Mouse (Mus musculus) left cerebral cortex, postnatal 36 days (tissue): ENCODE measurements around the gene Ttll11. TPM values are rescaled to one million over a fixed set of nuclear protein-coding genes. Genes with fewer than 3 reads are reported as not detected.
A peak's percentile ranks its signal among the peaks of the same experiment; 100 is the strongest.

ENCODE experiments used
- DNase-seq, 2 experiments: peaks; one replicate each; pipeline ENCODE4 v3.0.0; 2021 to 2022; ENCODE audit warnings: low spot score in 2 of 2, mixed read lengths in 1 of 2
- intact Hi-C: fragments of 180-260 bp; cut with DNase I; formaldehyde crosslinking; loops from one replicate; pipeline ENCODE4 v1.15.1; 2025
- total RNA-seq, 2 experiments: library from RNA; stranded (reverse); gene quantifications; 2 replicates each; pipeline ENCODE4 v1.2.3; 2021

Ttll11 gene
- total RNA-seq, 2 experiments from 2014 or later = 38.0 to 42.8 TPM

DNA sequence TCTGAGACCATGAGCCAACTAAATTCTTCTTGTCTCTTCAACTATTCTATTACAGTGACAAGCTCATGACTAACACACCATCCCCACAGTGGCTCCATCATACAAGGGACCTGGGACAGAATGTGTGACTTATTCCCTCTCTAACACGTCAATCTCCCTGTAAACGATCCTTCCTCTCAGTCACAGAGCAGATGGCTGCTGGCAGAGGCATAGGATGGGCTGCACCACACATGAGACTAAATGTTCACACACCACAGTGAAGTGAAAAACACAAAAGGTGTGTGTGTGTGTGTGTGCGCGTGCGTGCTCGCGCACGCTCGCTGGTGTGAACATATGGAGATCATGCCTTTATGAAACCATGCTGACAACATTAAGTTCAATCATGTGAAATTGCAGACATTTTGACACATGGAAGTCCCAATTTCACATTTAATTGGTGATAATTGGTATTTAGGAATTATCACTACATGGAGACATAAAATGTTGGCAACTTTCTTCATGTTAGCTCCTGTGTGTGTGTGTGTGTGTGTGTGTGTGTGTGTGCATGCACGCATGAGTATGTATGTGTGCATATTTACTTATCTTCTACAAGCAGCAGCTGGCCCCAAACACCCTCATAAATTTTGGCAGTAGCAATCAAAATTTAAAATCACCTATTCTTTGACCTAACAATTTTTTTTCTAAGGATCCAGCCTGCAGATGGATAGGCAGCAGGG is 145.4 kb downstream of the Ttll11 start:
- no peak for DNase-seq
- intact Hi-C loops = no loop called here

DNA sequence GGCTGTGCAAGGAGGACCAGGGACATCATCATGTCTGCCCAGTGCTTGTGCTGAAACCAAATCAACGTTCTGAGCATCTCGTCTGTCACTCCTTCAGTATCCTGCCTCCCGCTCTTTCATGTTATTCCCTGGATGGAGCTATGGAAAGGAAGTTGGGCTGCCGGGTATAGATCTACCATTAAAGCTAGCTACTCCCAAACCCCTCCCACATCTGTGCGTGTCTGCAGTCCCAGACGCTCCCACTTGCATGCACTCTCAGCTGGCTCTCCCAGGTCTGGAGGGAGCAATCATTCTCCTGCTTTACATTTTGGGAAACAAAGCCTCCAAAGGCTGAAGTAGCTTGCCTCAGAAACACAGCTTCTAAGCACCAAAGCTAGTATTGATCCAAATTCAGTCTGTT is 146.2 kb downstream of the Ttll11 start:
- intact Hi-C loops = no loop called here
- DNase-seq = no peak

DNA sequence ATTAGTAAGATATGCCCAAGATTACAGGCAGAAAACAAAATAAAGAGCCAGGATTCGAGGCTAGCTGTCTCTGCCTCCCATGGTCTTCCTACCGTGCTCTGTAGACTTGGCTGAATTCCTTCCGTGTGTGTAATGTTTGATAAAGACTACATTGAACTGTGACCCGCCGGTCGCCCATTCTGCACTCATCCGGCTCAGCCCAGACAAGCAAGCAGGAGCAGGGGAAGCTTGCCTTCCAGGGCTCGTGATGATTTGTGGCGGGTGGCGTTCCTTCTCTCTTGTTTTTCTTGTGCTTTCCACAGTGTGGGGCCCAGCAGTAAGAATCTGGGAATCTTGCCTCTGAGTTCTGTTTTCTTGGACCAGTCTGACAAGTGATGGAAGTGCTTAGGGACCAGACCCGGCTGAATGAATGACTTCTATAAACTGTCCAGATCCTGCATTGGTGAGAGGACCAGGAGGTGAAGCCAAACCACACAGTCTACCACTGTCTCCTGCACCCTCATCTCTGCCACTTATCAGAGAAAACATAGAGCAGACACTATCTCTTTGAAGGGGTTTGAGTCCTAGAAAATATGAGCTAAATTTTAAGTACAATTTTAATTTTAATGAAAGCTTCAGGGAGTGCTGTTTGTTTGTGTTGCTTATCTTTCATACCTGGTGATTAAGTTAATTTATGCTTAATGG is 146.8 kb downstream of the Ttll11 start:
- intact Hi-C loops = no loop called here
- DNase-seq = no peak

DNA sequence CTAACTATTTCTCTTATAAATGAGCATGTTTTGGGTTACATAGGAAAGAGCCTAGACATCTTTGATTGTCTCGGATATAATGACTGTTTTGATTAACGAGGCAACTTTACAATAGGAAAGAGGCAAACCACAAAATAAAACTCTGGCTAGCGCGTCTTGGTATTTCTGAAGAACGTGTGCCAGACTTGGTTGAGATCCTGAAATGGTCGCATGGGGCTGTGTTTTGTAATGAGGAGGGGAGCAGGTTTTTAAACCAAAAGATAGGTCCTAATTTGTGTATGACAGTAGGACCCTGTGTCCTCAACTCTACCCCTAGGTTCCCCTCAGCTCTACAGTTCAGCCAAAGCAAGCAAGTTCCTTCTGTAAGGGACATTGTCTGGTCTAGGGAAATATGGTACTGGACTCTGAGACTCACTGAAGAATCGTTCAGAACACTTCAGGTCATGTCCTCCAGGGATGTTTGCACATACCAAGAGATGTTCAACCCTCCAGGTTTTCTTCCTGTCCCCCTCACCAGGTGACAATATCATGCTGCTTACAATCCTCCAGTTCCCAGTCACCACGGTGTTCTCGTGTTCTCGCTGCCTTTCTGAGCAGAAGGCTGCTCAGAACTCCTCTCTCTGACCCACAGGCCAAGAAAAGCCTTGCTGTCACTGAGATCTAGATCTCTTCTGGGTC is 147.7 kb downstream of the Ttll11 start:
- DNase-seq = no peak
- intact Hi-C loops = no loop called here

DNA sequence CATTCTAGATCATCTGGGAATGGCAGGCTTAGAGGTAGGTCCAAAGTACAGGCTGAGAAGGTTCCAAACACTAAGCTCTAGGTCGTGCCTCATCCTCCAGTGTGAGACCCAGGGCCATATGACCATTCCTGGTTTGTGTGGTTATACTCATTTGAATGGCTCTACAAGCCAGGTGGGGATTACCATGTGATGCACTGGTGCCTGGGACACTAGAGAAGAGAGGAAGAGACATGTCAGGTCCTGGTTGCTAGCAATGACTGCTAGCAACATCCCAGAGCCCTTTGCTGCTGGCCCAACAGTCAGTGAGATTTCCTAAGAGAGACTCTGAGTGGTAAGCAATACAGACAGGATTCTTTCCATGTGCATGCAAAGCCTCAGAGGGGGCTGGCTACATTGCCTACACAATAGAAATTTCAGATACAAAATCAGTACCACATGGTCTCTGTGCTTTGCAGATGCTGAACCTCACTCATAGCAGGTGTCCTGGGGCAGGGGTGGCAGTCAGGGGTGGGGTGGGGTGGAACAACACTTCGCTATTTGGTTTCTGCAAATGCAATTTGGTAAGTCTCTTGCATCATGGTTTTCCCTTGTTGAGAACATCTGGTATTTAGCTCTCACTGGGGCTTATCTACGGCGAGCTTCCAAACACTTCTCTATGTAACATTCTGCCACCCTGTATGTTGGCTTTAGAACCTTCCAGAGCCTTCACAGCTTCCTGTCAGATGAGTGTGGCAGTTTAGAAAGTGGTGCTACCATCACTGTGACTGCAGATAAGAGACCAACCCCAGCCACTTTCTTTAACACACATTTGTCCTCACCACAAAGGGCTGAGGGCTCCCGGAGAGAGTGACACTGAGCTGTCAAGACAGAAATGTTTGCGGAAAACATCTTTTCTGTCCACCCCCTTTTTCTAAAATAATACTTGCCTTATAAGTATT is 148.5 kb downstream of the Ttll11 start:
- DNase-seq = no peak

DNA sequence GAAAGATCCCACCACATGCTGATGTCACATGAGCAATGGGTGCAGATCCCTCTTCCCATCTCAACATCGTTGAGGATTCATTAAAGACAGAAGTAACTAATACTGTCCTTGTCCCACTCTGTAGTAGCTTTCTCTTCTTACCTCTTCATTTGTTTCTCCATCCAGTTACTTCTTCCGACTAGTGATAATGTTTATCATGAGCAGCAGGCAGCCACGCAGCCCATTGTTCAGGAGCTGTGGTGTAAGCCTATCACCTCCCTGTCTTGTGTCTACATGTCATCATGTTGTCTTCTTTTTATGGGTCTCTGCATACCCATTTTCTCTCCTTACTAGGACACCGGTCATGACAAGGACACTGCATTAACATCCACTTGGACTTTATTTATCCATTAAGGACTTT is 150.6 kb downstream of the Ttll11 start:
- intact Hi-C loops = no loop called here
- DNase-seq = no peak

More for the DNA sequence above, 148.5 kb downstream of the Ttll11 start:
- intact Hi-C loops = no loop called here

DNA sequence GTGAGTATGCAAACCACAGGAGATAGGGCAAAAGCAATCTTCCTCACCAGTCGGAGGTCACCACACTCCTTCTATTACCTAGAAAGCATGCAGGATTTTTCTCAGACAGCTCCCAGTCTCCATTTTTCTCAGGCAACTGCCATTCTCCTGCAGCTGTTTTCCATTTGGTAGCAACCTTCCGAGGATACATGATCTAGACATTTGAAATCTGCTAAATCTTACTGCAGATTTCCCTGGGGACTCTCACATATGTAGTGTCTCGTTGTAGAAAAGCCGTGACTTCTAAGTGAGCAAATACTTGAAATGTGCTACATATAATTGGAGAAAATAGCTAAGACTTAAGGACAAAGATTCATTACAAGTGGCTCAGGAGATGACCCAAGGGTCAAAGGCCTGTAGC is 151.8 kb downstream of the Ttll11 start:
- DNase-seq = no peak
- intact Hi-C loops = no loop called here

DNA sequence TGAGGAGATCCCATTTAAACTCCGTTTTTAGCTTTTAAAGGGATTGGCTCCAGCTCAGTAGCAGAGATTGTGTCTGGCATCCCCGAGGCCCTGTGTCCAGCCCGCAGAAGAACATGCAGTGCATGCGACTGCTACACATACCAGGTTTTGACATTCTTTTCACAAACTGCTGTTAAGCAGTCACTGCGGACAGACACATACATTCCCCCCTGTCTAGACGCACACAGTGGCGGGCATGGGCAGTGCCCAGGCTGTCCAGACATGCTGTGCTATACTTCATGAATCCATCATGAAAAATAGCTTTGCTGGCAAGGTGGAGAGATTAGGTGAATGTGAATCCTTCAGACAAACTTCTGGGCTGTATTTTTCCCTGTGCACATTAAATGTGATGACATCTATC is 154.6 kb downstream of the Ttll11 start:
- DNase-seq = no peak
- intact Hi-C loops = no loop called here

DNA sequence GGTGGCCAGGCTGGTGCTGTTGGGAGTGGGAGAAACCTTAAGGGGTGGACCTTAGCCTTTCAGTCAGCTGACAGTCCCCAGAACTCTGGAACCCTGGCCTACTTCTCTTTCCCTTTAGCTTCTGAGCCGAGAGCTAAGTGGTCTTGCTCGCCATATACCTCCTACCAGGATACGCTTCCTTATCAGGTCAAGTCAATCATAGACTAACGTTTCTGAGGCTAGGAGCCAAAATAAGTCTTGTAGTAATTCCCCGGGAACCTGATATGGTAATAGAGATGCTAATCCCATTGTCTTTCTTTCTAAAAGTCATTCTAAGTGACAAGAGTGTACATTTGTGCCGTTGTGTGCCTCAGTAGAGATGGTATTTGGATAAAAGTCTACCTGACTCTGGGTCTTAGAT is 156.1 kb downstream of the Ttll11 start:
- intact Hi-C loops = no loop called here
- no peak for DNase-seq

DNA sequence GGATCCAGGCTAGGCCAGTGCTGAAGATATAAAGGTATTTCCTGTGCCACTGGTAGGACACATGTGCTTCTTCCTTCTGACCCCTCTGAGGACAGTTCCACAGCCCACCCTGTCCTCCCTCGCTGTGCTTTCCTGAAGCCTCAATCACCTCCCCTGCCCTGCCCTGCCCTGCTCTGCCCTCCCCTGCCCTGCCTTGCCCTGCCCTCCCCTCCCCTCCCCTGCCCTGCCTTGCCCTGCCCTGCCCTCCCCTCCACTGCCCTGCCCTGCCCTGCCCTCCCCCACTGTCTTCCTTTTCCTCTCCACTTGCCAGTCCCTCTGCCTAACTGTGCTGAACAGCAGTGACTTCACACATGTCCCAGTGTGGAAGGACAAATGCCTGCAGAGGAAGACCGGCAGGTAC is 160.8 kb downstream of the Ttll11 start:
- DNase-seq = no peak
- intact Hi-C loops = no loop called here

DNA sequence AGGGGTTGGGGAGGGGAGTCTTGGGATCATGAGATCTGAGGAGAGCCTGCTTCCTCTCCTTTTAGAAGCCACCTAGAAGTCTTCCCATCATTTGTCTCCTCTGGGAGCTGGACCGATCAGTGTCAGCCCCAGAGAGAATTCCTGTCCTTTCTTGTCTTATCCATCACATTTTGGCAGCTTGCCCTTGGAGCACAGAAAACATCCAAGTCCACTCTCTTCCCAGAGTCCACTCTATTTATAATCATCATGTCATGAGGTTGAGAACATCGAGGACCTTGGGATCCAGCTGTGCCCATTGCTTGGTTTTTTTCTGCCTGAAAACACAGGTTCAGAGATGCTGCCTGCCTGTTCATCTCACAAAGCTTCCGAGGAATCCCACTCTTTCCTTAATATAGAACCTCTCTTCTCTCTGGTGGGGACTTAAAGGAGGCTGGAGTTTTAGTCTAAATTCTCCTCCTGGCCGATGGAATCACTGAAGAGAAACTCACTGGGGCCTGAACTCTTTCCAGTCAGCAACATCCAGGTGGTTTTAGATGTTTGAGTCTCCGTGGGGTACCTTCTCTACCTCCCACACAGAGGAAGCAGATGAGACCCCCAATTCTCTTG is 163.6 kb downstream of the Ttll11 start:
- DNase-seq = peak in 1 of 2 experiments; percentile 24

DNA sequence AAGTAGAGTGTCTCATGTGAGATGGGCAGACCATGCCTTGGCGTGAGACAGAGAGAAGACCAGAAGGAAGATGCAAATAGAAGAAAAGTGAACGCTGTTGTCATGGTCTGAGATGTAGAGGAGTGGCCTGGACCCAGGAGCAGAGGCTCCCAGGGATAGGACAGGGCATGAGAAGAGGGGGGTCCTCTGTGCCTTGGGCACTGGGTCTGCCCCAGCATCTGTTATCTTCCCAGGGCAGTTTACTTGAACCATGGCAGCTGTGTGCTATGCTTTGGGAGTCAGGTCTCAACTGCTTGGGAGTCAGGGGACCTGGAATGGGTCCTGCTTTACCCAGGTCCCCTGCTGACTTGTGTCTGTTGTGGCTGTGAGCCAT is 167.2 kb downstream of the Ttll11 start:
- no peak for DNase-seq
- intact Hi-C loops = no loop called here

More for the DNA sequence above, 163.6 kb downstream of the Ttll11 start:
- intact Hi-C loops = no loop called here

DNA sequence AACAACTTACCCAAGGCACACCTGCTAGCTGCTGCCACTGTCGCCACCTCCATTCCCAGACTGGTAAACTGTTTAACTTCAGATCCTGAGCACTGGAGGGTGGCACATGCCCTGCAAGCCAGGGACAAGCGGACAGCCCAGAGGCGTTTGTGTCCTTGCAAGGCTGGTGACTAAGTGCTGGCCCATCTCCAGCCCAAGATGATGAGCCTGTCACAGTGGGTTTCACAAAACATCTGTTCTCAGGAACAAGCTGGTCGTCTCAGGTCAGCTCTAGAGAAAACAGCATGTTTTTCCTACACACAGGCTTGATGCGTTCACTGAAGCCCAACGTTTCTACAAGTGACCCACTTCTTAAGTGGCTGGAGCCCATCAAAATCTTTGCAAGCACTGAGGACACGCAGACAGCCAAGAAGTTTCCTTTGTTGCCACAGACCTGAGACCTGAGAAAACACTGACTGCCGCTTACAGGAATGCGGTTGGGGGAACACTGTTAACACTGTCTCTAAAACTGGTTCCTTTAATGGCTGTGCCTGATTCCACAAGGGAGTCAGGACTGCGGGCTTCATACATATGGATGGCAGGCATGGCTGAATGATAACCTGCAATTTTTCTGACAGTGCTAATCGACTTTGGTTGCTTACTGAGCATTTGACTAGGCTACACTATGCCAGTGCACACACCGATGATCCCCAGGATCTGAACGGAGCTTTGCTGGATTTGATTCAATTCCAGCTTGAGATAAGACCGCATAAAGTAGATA is 167.7 kb downstream of the Ttll11 start:
- no peak for DNase-seq

DNA sequence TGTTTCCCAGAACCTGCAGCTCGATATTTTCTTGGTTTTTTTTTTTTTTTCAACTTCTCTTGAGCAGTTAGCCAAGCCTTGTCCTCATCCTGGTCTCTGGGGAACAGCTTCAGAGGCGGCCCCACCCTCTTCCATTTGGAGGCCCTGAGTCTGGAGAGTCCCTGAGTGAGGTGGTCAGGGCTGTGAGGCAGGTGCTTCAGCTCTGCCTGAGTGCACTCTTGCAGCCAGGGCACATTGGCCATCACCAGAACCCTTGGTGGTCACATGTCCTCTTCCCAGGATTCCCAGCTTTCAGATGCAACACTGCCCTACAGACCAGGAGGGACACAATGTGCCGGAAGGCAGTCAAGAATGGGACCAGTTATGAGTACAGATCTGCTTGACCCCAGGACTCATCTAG is 169.7 kb downstream of the Ttll11 start:
- intact Hi-C loops = no loop called here
- no peak for DNase-seq

More for the DNA sequence above, 167.7 kb downstream of the Ttll11 start:
- intact Hi-C loops = no loop called here

DNA sequence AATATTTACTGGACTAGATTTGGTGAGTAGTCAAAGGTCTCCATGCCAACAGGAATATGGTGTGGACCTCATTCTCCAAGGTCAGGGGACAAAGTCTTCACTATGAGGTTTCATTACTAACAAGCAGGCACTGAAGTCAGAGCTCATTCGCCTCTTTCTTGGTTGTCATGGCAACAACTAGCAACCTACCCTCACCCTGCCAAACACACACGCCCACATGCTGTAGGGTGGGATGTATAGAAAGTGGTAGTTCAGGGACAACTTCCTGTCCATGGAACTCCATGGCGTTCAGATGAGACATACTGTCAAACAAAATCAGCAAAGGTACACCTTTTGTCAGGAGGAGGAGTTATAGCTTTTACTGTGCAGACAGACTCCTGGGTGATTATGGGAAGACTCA is 170.6 kb downstream of the Ttll11 start:
- intact Hi-C loops = no loop called here
- no peak for DNase-seq

DNA sequence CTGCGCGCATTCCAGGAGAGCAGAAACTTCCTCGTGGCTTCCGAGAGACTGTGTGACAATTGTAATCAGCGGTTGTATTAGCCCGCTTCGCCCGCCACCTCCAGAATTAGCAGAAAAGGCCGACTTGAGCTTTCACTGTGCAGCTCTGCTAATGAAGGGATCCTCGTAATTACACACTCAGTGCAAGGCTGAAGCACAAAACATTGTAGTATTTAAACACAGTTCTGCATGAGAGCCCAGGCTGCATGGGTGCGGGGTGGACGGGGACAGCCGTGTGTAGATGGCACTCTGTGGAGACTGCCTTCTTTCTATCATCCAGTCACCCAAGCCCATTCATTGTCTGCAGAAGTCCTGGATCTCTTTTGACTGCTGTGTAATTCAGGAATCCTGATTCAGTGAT is 173.8 kb downstream of the Ttll11 start:
- intact Hi-C loops = no loop called here
- DNase-seq = no peak

DNA sequence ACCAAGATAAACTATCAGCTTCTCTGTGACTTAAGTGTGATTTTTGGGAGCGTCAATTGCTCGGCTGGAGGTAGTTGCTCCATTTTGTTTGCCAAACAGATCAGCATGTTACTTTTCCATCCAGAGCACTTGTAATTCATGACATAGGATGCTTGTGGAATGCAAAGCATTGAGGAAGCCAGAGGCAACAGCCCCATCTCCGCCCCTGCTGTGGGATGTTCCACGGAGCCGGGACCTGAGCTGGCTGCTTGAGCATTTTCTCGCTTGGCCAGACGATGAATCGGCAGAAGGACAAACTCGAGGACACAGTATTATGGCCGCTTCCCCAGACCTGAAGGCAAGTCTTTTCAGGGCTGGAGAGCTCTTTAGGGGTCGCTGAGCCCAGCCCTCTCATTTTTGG is 176.6 kb downstream of the Ttll11 start:
- intact Hi-C loops = no loop called here

DNA sequence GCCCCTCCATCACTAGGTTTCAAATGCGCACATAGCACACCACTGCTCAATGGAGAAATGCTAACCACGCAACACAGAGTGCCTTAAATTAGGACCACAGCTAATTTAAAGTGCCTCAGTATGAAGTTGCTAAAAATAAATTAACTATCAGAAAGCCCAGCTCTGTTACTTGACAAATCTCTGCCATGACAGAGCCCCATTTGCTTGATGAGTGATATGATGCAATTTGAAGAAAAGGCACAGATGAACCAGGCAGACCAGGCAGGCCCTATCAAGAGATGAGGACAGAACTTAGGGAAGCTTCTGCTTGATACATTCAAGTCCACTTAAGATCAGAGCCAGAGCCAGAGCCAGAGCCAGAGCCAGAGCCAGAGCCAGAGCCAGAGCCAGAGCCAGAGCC is 178.0 kb downstream of the Ttll11 start:
- intact Hi-C loops = no loop called here
- no peak for DNase-seq

More for the DNA sequence above, 176.6 kb downstream of the Ttll11 start:
- DNase-seq = no peak

DNA sequence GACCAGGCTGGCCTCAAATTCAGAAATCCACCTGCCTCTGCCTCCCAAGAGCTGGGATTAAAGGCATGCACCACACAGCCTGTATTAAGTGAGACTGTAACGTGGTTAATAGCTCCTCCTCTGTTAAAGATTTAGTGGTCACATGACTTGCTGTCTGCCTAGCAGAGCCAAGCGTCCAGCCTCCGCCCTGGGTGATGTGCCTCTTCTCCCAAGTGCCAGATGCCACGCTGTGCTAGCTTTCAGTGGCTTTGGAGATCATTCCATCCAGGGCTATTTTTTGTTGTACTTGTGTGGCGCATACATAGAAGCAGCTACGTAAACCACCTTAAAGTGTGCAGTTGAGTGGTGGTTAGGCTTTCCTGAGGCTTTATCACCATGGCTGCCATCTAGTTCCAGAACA is 180.6 kb downstream of the Ttll11 start:
- no peak for DNase-seq
- intact Hi-C loops = no loop called here
